Mouse (Mus musculus): ENCODE results near the gene Hnrnpr. TPM values are rescaled to one million over a fixed set of nuclear protein-coding genes. Genes with fewer than 3 reads are reported as not detected.

Hnrnpr gene
- polyA plus RNA-seq, 1 experiment from 2014 or later: 196 TPM

DNA sequence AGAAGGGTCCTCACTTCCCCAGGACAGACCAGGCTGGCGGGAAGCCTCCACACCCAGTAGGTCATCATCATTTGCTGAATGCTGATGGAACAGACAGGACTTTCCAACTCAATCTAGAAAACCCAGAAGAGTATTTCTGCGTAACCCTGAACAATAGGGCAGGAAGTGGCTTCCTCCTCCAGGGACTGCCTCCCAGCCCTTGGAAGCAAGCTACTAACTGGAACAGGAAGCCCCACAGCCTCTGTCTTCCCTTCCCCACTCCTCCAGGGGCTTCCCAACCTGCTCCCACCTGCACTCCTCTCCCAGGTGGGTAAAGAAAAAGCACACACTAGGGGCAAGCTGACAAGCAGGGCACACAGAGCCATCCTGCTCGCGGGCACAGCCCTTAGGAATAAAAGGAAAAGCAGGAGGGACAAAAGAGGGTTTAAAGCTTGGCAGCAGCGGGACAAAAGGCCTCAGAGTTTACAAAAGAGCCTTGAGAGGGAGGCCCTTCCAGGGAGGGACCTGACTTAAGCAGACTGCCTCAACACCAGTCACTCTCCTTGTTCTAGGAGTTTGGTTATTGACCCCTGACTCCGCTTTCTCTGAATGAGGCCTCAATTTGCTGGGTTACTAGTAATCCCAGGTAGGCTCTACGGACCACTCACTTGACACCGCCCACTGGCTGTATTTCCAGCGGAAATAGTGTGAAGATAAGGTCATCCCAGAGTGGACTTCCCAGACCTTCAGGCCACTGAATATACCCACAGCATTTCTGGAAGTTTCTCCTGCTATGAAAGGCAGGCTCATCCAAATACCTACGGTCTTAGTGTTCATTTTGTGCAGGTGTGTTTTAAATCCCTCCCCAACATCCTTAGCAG lies 27.9 kb upstream of the Hnrnpr start:
- H3K4me1 ChIP-seq (ENCODE audit: control insufficient read depth, insufficient read depth, low read length): peaks cover 5% of the 10 kb centered on the region; the same call in 1 of the 2 replicates
- H3K4me3 ChIP-seq (ENCODE audit: low read depth, low read length): no peak overlapping the region
- WGBS: 53% methylated on average over 10 of the region's 10 CpGs
- ATAC-seq (ENCODE audit: insufficient number of reproducible peaks, low FRiP score, low TSS enrichment, low read depth) (no peak), DNase-seq (ENCODE audit: low spot score) (no peak)
- H3K4me2 ChIP-seq (ENCODE audit: low read depth, severe bottlenecking): no peak overlapping the region
- no peaks in the 10 kb centered on the region for H3K9me3 ChIP-seq (ENCODE audit: control insufficient read depth, low read length)
- peaks cover 1% of the 10 kb centered on the region; the same call in 1 of the 2 replicates for H3K36me3 ChIP-seq (ENCODE audit: control insufficient read depth, insufficient read depth, low read length)
- no peak overlapping the region for H3K27ac ChIP-seq (replicated peaks; ENCODE audit: low read depth, low read length)
- no peaks in the 10 kb centered on the region for H3K27me3 ChIP-seq (ENCODE audit: control insufficient read depth, insufficient read depth, low read length)
- no peak overlapping the region for H3K9ac ChIP-seq (ENCODE audit: low read length)

DNA sequence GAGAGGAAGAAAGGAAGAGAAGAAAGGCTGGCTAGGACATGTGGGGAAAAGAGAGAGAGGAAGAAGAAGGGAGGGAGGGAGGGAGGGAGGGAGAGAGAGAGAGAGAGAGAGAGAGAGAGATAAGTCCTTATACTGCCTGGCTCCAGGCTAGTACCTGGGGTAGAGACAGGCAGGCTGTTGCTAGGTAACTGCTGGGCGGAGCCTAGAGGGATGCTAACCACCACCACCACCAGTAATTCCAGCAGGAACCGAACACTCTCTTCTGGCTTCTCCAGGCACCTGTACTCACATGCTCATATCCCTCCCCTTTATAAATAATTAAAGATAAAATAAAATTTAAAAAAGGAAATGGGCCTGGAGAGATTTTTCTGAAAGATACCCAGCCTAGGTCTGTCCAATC lies 27.0 kb upstream of the Hnrnpr start:
- Histone ChIP-seq H3K27me3 (ENCODE audit: control insufficient read depth, insufficient read depth, low read length) (no peaks in the 10 kb centered on the region), H3K27ac (replicated peaks; ENCODE audit: low read depth, low read length) (no peak overlapping the region), H3K4me3 (ENCODE audit: low read depth, low read length) (no peak overlapping the region), H3K4me1 (ENCODE audit: control insufficient read depth, insufficient read depth, low read length) (peaks cover 5% of the 10 kb centered on the region; the same call in 1 of the 2 replicates), H3K9ac (ENCODE audit: low read length) (no peak overlapping the region), H3K9me3 (ENCODE audit: control insufficient read depth, low read length) (no peaks in the 10 kb centered on the region; the same call in 1 of the 2 replicates), H3K4me2 (ENCODE audit: low read depth, severe bottlenecking) (no peak overlapping the region), H3K36me3 (ENCODE audit: control insufficient read depth, insufficient read depth, low read length) (peaks cover 7% of the 10 kb centered on the region)
- 25% methylated on average over 2 of the region's 2 CpGs for WGBS
- DNase-seq (ENCODE audit: low spot score) (no peak), ATAC-seq (ENCODE audit: insufficient number of reproducible peaks, low FRiP score, low TSS enrichment, low read depth) (no peak)

DNA sequence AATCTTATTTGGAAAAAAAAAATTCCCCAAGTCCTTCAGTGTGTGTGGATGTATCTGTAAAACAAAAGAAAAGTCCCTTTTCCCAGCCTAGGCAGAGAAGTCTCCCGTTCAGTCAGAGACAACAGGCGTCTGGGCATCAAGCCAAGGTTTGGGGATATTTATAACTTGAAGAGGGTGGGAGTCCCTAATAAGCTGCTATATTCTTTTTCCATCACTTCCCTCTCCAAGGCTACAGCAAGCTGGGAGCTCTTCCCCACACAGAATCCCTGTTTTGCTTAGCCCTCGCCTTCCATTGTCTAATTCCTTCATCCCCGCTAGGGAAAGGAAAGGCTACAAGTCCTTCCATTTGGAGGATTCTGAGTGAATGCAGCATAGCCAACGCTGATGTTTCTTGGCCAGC lies 26.3 kb upstream of the Hnrnpr start, which contains the start of gene Zfp46:
Zfp46 (plus strand) TSS at position 229 of the 400 bp plus-strand sequence.
- no peak for DNase-seq (ENCODE audit: low spot score)
- peak within 1 kb of the TSS; percentile 68 for H3K27ac ChIP-seq (replicated peaks; ENCODE audit: low read depth, low read length)
- peak within 1 kb of the TSS; percentile 69 for H3K9ac ChIP-seq (ENCODE audit: low read length)
- H3K4me2 ChIP-seq (ENCODE audit: low read depth, severe bottlenecking): peak within 1 kb of the TSS; percentile 79
- H3K4me3 ChIP-seq (ENCODE audit: low read depth, low read length): peak within 1 kb of the TSS; percentile 62
- peaks cover 5% of the 10 kb centered on the region; the same call in 1 of the 2 replicates for H3K4me1 ChIP-seq (ENCODE audit: control insufficient read depth, insufficient read depth, low read length)
- WGBS: 71% methylated on average over 5 of the region's 5 CpGs
- peaks cover 1% of the 10 kb centered on the region; the same call in 1 of the 2 replicates for H3K27me3 ChIP-seq (ENCODE audit: control insufficient read depth, insufficient read depth, low read length)
- no peaks in the 10 kb centered on the region; the same call in 1 of the 2 replicates for H3K9me3 ChIP-seq (ENCODE audit: control insufficient read depth, low read length)
- ATAC-seq (ENCODE audit: insufficient number of reproducible peaks, low FRiP score, low TSS enrichment, low read depth): no peak
- peaks cover 11% of the 10 kb centered on the region for H3K36me3 ChIP-seq (ENCODE audit: control insufficient read depth, insufficient read depth, low read length)

GRCm38 (mm10) chr4:136284891-136285290 lies 25.9 kb upstream of the Hnrnpr start:
- 52% methylated on average over 6 of the region's 6 CpGs for WGBS
- peaks cover 11% of the 10 kb centered on the region for H3K36me3 ChIP-seq (ENCODE audit: control insufficient read depth, insufficient read depth, low read length)
- H3K4me1 ChIP-seq (ENCODE audit: control insufficient read depth, insufficient read depth, low read length): peaks cover 5% of the 10 kb centered on the region; the same call in 1 of the 2 replicates
- H3K9ac ChIP-seq (ENCODE audit: low read length): peak overlapping the region; percentile 69; the same call in 1 of the 2 replicates
- no peaks in the 10 kb centered on the region; the same call in 1 of the 2 replicates for H3K9me3 ChIP-seq (ENCODE audit: control insufficient read depth, low read length)
- peaks cover 4% of the 10 kb centered on the region for H3K27me3 ChIP-seq (ENCODE audit: control insufficient read depth, insufficient read depth, low read length)
- DNase-seq (ENCODE audit: low spot score) (no peak), ATAC-seq (ENCODE audit: insufficient number of reproducible peaks, low FRiP score, low TSS enrichment, low read depth) (no peak)
- no peak overlapping the region; the same call in 1 of the 2 replicates for H3K27ac ChIP-seq (replicated peaks; ENCODE audit: low read depth, low read length)
- peak overlapping the region; percentile 79 for H3K4me2 ChIP-seq (ENCODE audit: low read depth, severe bottlenecking)
- peak overlapping the region; percentile 62 for H3K4me3 ChIP-seq (ENCODE audit: low read depth, low read length)

GRCm38 (mm10) chr4:136285348-136285810 lies 25.4 kb upstream of the Hnrnpr start:
- DNase-seq (ENCODE audit: low spot score) (peak; percentile 94), ATAC-seq (ENCODE audit: insufficient number of reproducible peaks, low FRiP score, low TSS enrichment, low read depth) (peak; percentile 95)
- Histone ChIP-seq H3K27ac (replicated peaks; ENCODE audit: low read depth, low read length) (peak overlapping the region; percentile 68), H3K9ac (ENCODE audit: low read length) (peak overlapping the region; percentile 69), H3K4me1 (ENCODE audit: control insufficient read depth, insufficient read depth, low read length) (peaks cover 5% of the 10 kb centered on the region; the same call in 1 of the 2 replicates), H3K36me3 (ENCODE audit: control insufficient read depth, insufficient read depth, low read length) (peaks cover 15% of the 10 kb centered on the region), H3K27me3 (ENCODE audit: control insufficient read depth, insufficient read depth, low read length) (peaks cover 8% of the 10 kb centered on the region), H3K4me3 (ENCODE audit: low read depth, low read length) (peak overlapping the region; percentile 62), H3K4me2 (ENCODE audit: low read depth, severe bottlenecking) (peak overlapping the region; percentile 79), H3K9me3 (ENCODE audit: control insufficient read depth, low read length) (no peaks in the 10 kb centered on the region; the same call in 1 of the 2 replicates)
- WGBS: 0% methylated on average over 25 of the region's 25 CpGs

- Histone ChIP-seq H3K4me3 (ENCODE audit: low read depth, low read length) (peak overlapping the region; percentile 62), H3K4me1 (ENCODE audit: control insufficient read depth, insufficient read depth, low read length) (peaks cover 5% of the 10 kb centered on the region; the same call in 1 of the 2 replicates), H3K9ac (ENCODE audit: low read length) (peak overlapping the region; percentile 69), H3K4me2 (ENCODE audit: low read depth, severe bottlenecking) (peak overlapping the region; percentile 79), H3K36me3 (ENCODE audit: control insufficient read depth, insufficient read depth, low read length) (peaks cover 20% of the 10 kb centered on the region), H3K27me3 (ENCODE audit: control insufficient read depth, insufficient read depth, low read length) (peaks cover 11% of the 10 kb centered on the region), H3K27ac (replicated peaks; ENCODE audit: low read depth, low read length) (peak overlapping the region; percentile 68), H3K9me3 (ENCODE audit: control insufficient read depth, low read length) (no peaks in the 10 kb centered on the region; the same call in 1 of the 2 replicates)
- peak; percentile 95 for DNase-seq (ENCODE audit: low spot score)
- under 1% methylated on average over 29 of the region's 29 CpGs for whole genome bisulfite sequencing
- peak; percentile 92 for ATAC-seq (ENCODE audit: insufficient number of reproducible peaks, low FRiP score, low TSS enrichment, low read depth)
These were observed 24.9 kb upstream of the Hnrnpr start for GRCm38 (mm10) chr4:136285811-136286371.

- WGBS: 36% methylated on average over 66 of the region's 66 CpGs
- Histone ChIP-seq H3K4me1 (ENCODE audit: control insufficient read depth, insufficient read depth, low read length) (peaks cover 2% of the 10 kb centered on the region; the same call in 1 of the 2 replicates), H3K4me2 (ENCODE audit: low read depth, severe bottlenecking) (no peak overlapping the region), H3K9ac (ENCODE audit: low read length) (no peak overlapping the region), H3K36me3 (ENCODE audit: control insufficient read depth, insufficient read depth, low read length) (peaks cover 25% of the 10 kb centered on the region), H3K27ac (replicated peaks; ENCODE audit: low read depth, low read length) (no peak overlapping the region), H3K27me3 (ENCODE audit: control insufficient read depth, insufficient read depth, low read length) (peaks cover 11% of the 10 kb centered on the region), H3K4me3 (ENCODE audit: low read depth, low read length) (no peak overlapping the region), H3K9me3 (ENCODE audit: control insufficient read depth, low read length) (no peaks in the 10 kb centered on the region; the same call in 1 of the 2 replicates)
- ATAC-seq (ENCODE audit: insufficient number of reproducible peaks, low FRiP score, low TSS enrichment, low read depth): no peak
- peak; percentile 38 for DNase-seq (ENCODE audit: low spot score)
These were observed 20.6 kb upstream of the Hnrnpr start for GRCm38 (mm10) chr4:136289918-136290780.

Measured in limb, embryonic 11.5 days (tissue).